Mouse (Mus musculus) CH12.LX (cell line): ENCODE data around the gene Gapvd1. TPM values are rescaled to one million over a fixed set of nuclear protein-coding genes. Genes with fewer than 3 reads are reported as not detected.
A peak's percentile ranks its signal among the peaks of the same experiment; 100 is the strongest.

Source experiments
- DNase-seq: peaks from one replicate; pipeline ENCODE4 v3.0.0-alpha.2; 2013; ENCODE audit errors: extremely low read depth
- H3K27ac ChIP-seq: 2 replicates; pipeline ENCODE4 v1.5.1; 2012; ENCODE audit warnings: low read depth, mild to moderate bottlenecking, control low read depth, moderate library complexity; ENCODE audit not compliant: insufficient read depth
- H3K27me3 ChIP-seq: replicated peaks from 2 replicates; pipeline ENCODE3; 2012; ENCODE audit warnings: inconsistent platforms
- H3K36me3 ChIP-seq, 2 experiments: replicated peaks in 1 of 2; 2 replicates each; pipeline versions ENCODE3 to v1.6.1; 2012; ENCODE audit warnings: inconsistent platforms in 1 of 2, low read length in 1 of 2, mild to moderate bottlenecking in 1 of 2, mixed read lengths in 1 of 2, moderate library complexity in 1 of 2; ENCODE audit not compliant: control insufficient read depth in 1 of 2, insufficient read depth in 1 of 2
- H3K4me1 ChIP-seq, 2 experiments: 2 replicates each; pipeline ENCODE4 v1.6.1; 2012; ENCODE audit warnings: inconsistent platforms in 1 of 2, moderate library complexity in 1 of 2; ENCODE audit not compliant: insufficient read depth in 2 of 2, control insufficient read depth in 1 of 2
- H3K4me2 ChIP-seq: 2 replicates; pipeline ENCODE4 v1.6.1; 2012; ENCODE audit warnings: low read depth, mild to moderate bottlenecking, control low read depth; ENCODE audit not compliant: poor library complexity, insufficient read depth, severe bottlenecking
- H3K4me3 ChIP-seq, 3 experiments: fragments of 150-350 bp in 1 of 3; sonication (generic) in 1 of 3; replicated peaks in 1 of 3; 2 replicates each; pipeline versions ENCODE3 to v1.5.1; 2011 to 2012; ENCODE audit warnings: low read depth in 2 of 3, low read length in 2 of 3, mild to moderate bottlenecking in 2 of 3, moderate library complexity in 2 of 3, control low read depth in 1 of 3, improper control_type of control experiment in 1 of 3, inconsistent platforms in 1 of 3, mixed read lengths in 1 of 3; ENCODE audit not compliant: poor library complexity in 1 of 3
- H3K79me2 ChIP-seq: replicated peaks from 2 replicates; pipeline ENCODE4 v1.6.1; 2012; ENCODE audit warnings: mild to moderate bottlenecking, moderate library complexity; ENCODE audit not compliant: control insufficient read depth, poor library complexity, insufficient read depth, severe bottlenecking; ENCODE audit errors: extremely low read depth
- H3K9ac ChIP-seq: 2 replicates; pipeline ENCODE4 v1.6.1; 2012; ENCODE audit warnings: low read depth, mild to moderate bottlenecking, control low read depth, moderate library complexity; ENCODE audit not compliant: insufficient read depth
- H3K9me3 ChIP-seq: replicated peaks from 2 replicates; pipeline ENCODE3; 2012; ENCODE audit warnings: low read length, inconsistent platforms, mixed read lengths
- BHLHE40 ChIP-seq: IDR thresholded peaks from 2 replicates; pipeline ENCODE4 v1.6.1; 2011; ENCODE audit warnings: mild to moderate bottlenecking, low read depth, low read length, improper control_type of control experiment
- CHD1 ChIP-seq: IDR thresholded peaks from 2 replicates; pipeline ENCODE4 v1.6.1; 2012; ENCODE audit warnings: low read depth, low read length, improper control_type of control experiment, inconsistent platforms
- CHD2 ChIP-seq: IDR thresholded peaks from 2 replicates; pipeline ENCODE4 v1.6.1; 2011; ENCODE audit warnings: low read length, improper control_type of control experiment
- E2F4 ChIP-seq: IDR thresholded peaks from 2 replicates; pipeline ENCODE4 v1.6.1; 2011; ENCODE audit warnings: low read depth, low read length, improper control_type of control experiment; ENCODE audit not compliant: insufficient replicate concordance
- ELF1 ChIP-seq: IDR thresholded peaks from 2 replicates; pipeline ENCODE4 v1.6.1; 2014; ENCODE audit warnings: low read depth, mild to moderate bottlenecking, inconsistent platforms, low read length, improper control_type of control experiment
- GABPA ChIP-seq: IDR thresholded peaks from 2 replicates; pipeline ENCODE4 v1.6.1; 2012; ENCODE audit warnings: low read depth, low read length, improper control_type of control experiment, inconsistent platforms; ENCODE audit not compliant: insufficient replicate concordance
- HCFC1 ChIP-seq: IDR thresholded peaks from 2 replicates; pipeline ENCODE4 v1.6.1; 2012; ENCODE audit warnings: low read depth, mild to moderate bottlenecking, inconsistent platforms, low read length, improper control_type of control experiment
- JUN ChIP-seq: IDR thresholded peaks from 2 replicates; pipeline ENCODE4 v1.6.1; 2011; ENCODE audit warnings: low read depth, mild to moderate bottlenecking, low read length, improper control_type of control experiment, moderate library complexity; ENCODE audit not compliant: insufficient read depth
- MAX ChIP-seq: IDR thresholded peaks from 2 replicates; pipeline ENCODE4 v1.6.1; 2011; ENCODE audit warnings: low read length, improper control_type of control experiment
- MXI1 ChIP-seq: IDR thresholded peaks from 2 replicates; pipeline ENCODE4 v1.6.1; 2011; ENCODE audit warnings: mild to moderate bottlenecking, low read depth, low read length, improper control_type of control experiment
- MYC ChIP-seq: IDR thresholded peaks from 2 replicates; pipeline ENCODE4 v1.6.1; 2011; ENCODE audit warnings: low read depth, mild to moderate bottlenecking, improper control_type of control experiment, low read length
- POLR2AphosphoS2 ChIP-seq: IDR thresholded peaks from 2 replicates; pipeline ENCODE4 v1.6.1; 2011; ENCODE audit warnings: low read depth, low read length, improper control_type of control experiment
- TBP ChIP-seq: conservative IDR thresholded peaks from 2 replicates; pipeline ENCODE4 v1.6.1; 2011; ENCODE audit warnings: low read depth, low read length, improper control_type of control experiment
- USF1 ChIP-seq: IDR thresholded peaks from 2 replicates; pipeline ENCODE4 v1.6.1; 2014; ENCODE audit warnings: low read depth, mild to moderate bottlenecking, inconsistent platforms, low read length, improper control_type of control experiment
- ZKSCAN1 ChIP-seq: IDR thresholded peaks from 2 replicates; pipeline ENCODE4 v1.6.1; 2012; ENCODE audit warnings: low read depth, inconsistent platforms, low read length, improper control_type of control experiment, borderline replicate concordance
- ZNF384 ChIP-seq: IDR thresholded peaks from 2 replicates; pipeline ENCODE4 v1.6.1; 2012; ENCODE audit warnings: low read depth, low read length, improper control_type of control experiment, inconsistent platforms
- dilution Hi-C: fragments of 300-500 bp; cut with MboI; formaldehyde crosslinking; loops from 2 replicates; pipeline ENCODE4 v1.14.3; 2020; ENCODE audit warnings: low sequenced_read_pairs; ENCODE audit not compliant: extremely low pct_unique_long_range_greater_than_20kb, extremely low pct_ligation_motif_present
- in situ Hi-C: fragments of 300-500 bp; cut with MboI; formaldehyde crosslinking; loops from 3 replicates; pipeline ENCODE4 v1.14.3; 2019; ENCODE audit warnings: low sequenced_read_pairs, low pct_ligation_motif_present, low pct_unique_long_range_greater_than_20kb, mixed read lengths
- polyA plus RNA-seq: library from polyadenylated mRNA; unstranded; fragments of >175 nt; gene quantifications from 2 replicates; pipeline ENCODE4 v1.2.1, GENCODE M21; 2012; ENCODE audit warnings: low read depth; ENCODE audit not compliant: insufficient read length
- total RNA-seq, 2 experiments: library from RNA; depleted of rRNA; stranded (reverse); fragments of 300-350 nt in 1 of 2; fragments of >200 nt in 1 of 2; gene quantifications; 2 replicates each; pipeline ENCODE4 v1.2.3; 2012 to 2014

The Gapvd1 gene
- 47.0 and 54.6 TPM in 2 replicates for total RNA-seq (2012; rRNA removed)
- 45.1 and 50.5 TPM in 2 replicates for total RNA-seq (2014; rRNA removed)
- polyA plus RNA-seq, result 63.1 and 71.3 TPM in 2 replicates

DNA sequence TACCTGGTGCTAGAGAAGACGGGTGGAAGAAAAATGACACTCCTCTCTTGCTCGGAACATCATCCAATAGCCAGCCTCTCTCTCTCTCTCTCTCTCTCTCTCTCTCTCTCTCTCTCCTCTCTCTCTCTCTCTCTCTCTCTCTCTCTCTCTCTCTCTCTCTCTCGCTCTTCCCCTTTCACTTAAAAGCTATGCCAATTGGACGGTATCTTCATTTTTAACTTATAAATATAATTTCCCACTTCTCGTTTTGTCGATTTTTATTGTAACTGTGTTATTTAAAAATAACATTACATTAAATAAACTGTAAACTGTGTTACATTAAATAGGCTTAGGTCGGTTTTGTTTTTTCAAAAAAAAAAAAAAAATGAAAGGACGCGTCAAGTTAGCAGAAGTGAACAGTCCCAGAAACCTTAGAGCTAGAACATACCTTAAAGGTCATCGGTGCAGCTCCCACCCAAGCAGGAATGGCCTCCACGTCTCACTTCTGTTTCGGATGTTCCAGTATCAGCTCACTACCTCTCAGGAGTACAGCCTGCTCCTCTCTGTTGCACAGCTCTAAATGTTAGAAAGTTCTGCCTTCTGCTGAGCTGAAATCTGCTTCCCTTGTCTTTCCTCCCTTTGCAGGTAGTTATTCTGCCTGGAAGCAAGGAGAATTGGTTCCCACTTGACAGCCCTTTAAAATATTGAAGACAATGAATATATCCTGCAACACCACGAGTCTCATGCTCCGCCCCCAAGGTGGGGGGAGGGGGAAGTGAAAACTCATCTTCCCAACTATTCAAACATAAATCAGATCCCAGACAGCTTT, at the start of gene Gapvd1:
Gapvd1 (minus strand) TSS at position 682 of the 808 bp plus-strand sequence.
- no peak for DNase-seq
- dilution Hi-C loops, result no loop called here
- Histone ChIP-seq H3K27me3 (no peaks in the 10 kb centered on the region), H3K9ac (peak within 1 kb of the TSS; percentile 90), H3K79me2 (peaks cover 37% of the 10 kb centered on the region), H3K36me3 (peaks cover 0 to 9% of the 10 kb centered on the region in 2 experiments), H3K4me2 (peak within 1 kb of the TSS; percentile 99; the same call in 1 of the 2 replicates), H3K9me3 (no peaks in the 10 kb centered on the region), H3K4me3 (peak within 1 kb of the TSS; percentile 92 to 93 (median 92)), H3K27ac (peak within 1 kb of the TSS; percentile 54), H3K4me1 (peaks cover 0 to 27% of the 10 kb centered on the region in 2 experiments; a peak in 2 of 4 replicates)
- in situ Hi-C loops, result no loop called here
- TF ChIP-seq MAX, result no peak
- TF ChIP-seq TBP, result 0 out of 2 replicates have a peak, but pooled peaks have one; percentile 45
- peak; percentile 76; the same call in 1 of the 2 replicates for TF ChIP-seq CHD2
- no peak for TF ChIP-seq JUN
- no peak for TF ChIP-seq GABPA
- peak; percentile 39 for TF ChIP-seq ZNF384
- TF ChIP-seq CHD1, result 0 out of 2 replicates have a peak, but pooled peaks have one; percentile 30
- no peak for TF ChIP-seq POLR2AphosphoS2
- 0 out of 2 replicates have a peak, but pooled peaks have one; percentile 30 for TF ChIP-seq E2F4
- no peak for TF ChIP-seq ELF1
- peak; percentile 76 for TF ChIP-seq MYC
- no peak for TF ChIP-seq ZKSCAN1
- TF ChIP-seq HCFC1, result no peak
- no peak for TF ChIP-seq BHLHE40
- no peak for TF ChIP-seq USF1

DNA sequence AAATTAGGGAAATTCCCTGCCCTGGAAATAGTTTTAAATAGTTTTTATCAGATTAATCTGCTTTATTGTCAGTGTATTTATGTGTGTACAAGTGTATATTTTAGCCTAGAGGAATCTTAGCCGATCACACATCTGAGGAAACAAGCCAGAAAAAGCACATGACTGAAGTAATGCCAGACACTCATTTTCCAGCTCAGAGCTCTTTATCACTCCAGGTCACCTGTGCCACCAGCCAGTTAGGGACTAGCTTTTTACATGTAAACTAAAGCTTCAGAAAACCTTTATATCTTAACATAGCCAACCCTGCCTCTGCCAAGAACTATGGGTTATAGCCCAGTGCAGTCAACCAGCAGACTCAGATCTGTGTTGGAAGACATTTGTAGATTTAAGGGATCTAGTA, 49.8 kb upstream of the Gapvd1 start:
- Histone ChIP-seq H3K4me2 (no peak overlapping the region), H3K4me3 (no peak overlapping the region), H3K9ac (no peak overlapping the region), H3K4me1 (peaks cover 8 to 47% of the 10 kb centered on the region in 2 experiments), H3K9me3 (no peaks in the 10 kb centered on the region), H3K36me3 (peaks cover 22 to 54% of the 10 kb centered on the region in 2 experiments), H3K27me3 (no peaks in the 10 kb centered on the region)
- in situ Hi-C loops (no loop called here), dilution Hi-C loops (no loop called here)
- no peak for TF ChIP-seq TBP
- no peak for TF ChIP-seq MXI1
- TF ChIP-seq MAX, result no peak
- TF ChIP-seq, all 38 proteins: peak for 0
- Histone ChIP-seq H3K27ac (no peak overlapping the region), H3K79me2 (peaks cover 68% of the 10 kb centered on the region)
- no peak for DNase-seq
